Mouse (Mus musculus) MEL (cell line): ENCODE measurements around the gene Atf7. TPM values are rescaled to one million over a fixed set of nuclear protein-coding genes. Genes with fewer than 3 reads are reported as not detected.
"Not testable (repeated sequence)": the region's sequence is repeated elsewhere in the genome, so short reads cannot be mapped to it uniquely, and the experiment has no call there.

ENCODE experiments used
- DNase-seq: peaks from one replicate; pipeline ENCODE4 v3.0.0; 2011; ENCODE audit warnings: low read depth, low spot score
- H3K27ac ChIP-seq: 2 replicates; pipeline ENCODE4 v1.5.1; 2012; ENCODE audit warnings: low read depth, mild to moderate bottlenecking, control low read depth, low read length, moderate library complexity; ENCODE audit not compliant: control insufficient read depth
- H3K27me3 ChIP-seq, 2 experiments: fragments of 150-350 bp in 1 of 2; sonication (generic) in 1 of 2; 2 replicates each; pipeline ENCODE4 v1.6.1; 2012; ENCODE audit warnings: low read length in 2 of 2, mild to moderate bottlenecking in 2 of 2, improper control_type of control experiment in 1 of 2, moderate library complexity in 1 of 2; ENCODE audit not compliant: insufficient read depth in 2 of 2, control insufficient read depth in 1 of 2
- H3K36me3 ChIP-seq, 2 experiments: 2 replicates each; pipeline ENCODE4 v1.6.1; 2012 to 2014; ENCODE audit warnings: low read length in 2 of 2, improper control_type of control experiment in 1 of 2, inconsistent platforms in 1 of 2, mild to moderate bottlenecking in 1 of 2; ENCODE audit not compliant: insufficient read depth in 2 of 2, control insufficient read depth in 1 of 2
- H3K4me1 ChIP-seq, 2 experiments: fragments of 150-350 bp in 1 of 2; sonication (generic) in 1 of 2; 2 replicates each; pipeline ENCODE4 v1.6.1; 2012; ENCODE audit warnings: low read length in 2 of 2, improper control_type of control experiment in 1 of 2, mild to moderate bottlenecking in 1 of 2; ENCODE audit not compliant: insufficient read depth in 2 of 2, control insufficient read depth in 1 of 2
- H3K4me3 ChIP-seq, 2 experiments: fragments of 150-350 bp in 1 of 2; sonication (generic) in 1 of 2; 2 replicates each; pipeline ENCODE4 v1.5.1; 2012; ENCODE audit warnings: low read depth in 2 of 2, low read length in 2 of 2, mild to moderate bottlenecking in 2 of 2, moderate library complexity in 2 of 2, control low read depth in 1 of 2, improper control_type of control experiment in 1 of 2; ENCODE audit not compliant: control insufficient read depth in 1 of 2, insufficient read depth in 1 of 2
- H3K79me2 ChIP-seq: 2 replicates; pipeline ENCODE4 v1.6.1; 2012; ENCODE audit warnings: mild to moderate bottlenecking, low read length, moderate library complexity; ENCODE audit not compliant: control insufficient read depth, poor library complexity, insufficient read depth
- H3K9ac ChIP-seq: 2 replicates; pipeline ENCODE4 v1.6.1; 2012; ENCODE audit warnings: low read depth, mild to moderate bottlenecking, control low read depth, low read length, moderate library complexity; ENCODE audit not compliant: control insufficient read depth, poor library complexity, severe bottlenecking
- H3K9me3 ChIP-seq: fragments of 150-350 bp; sonication (generic); replicated peaks from 2 replicates; pipeline ENCODE4 v1.6.1; 2012; ENCODE audit warnings: mild to moderate bottlenecking, low read length, improper control_type of control experiment, moderate library complexity; ENCODE audit not compliant: insufficient read depth
- CTCF ChIP-seq, 3 experiments: IDR thresholded peaks in 2 of 3; conservative IDR thresholded peaks in 1 of 3; 2 replicates each; pipeline ENCODE4 v1.5.1; 2011 to 2012; ENCODE audit warnings: low read length in 3 of 3, low read depth in 2 of 3, mild to moderate bottlenecking in 2 of 3, improper control_type of control experiment in 1 of 3, inconsistent platforms in 1 of 3, mixed read lengths in 1 of 3, moderate library complexity in 1 of 3; ENCODE audit not compliant: control insufficient read depth in 1 of 3, insufficient read depth in 1 of 3, poor library complexity in 1 of 3, severe bottlenecking in 1 of 3
- E2F4 ChIP-seq: IDR thresholded peaks from 2 replicates; pipeline ENCODE4 v1.6.1; 2011; ENCODE audit warnings: low read depth, low read length, improper control_type of control experiment, borderline replicate concordance
- ELF1 ChIP-seq: IDR thresholded peaks from 2 replicates; pipeline ENCODE4 v1.6.1; 2014; ENCODE audit warnings: low read depth, mild to moderate bottlenecking, inconsistent platforms, low read length, improper control_type of control experiment, moderate library complexity
- ETS1 ChIP-seq: IDR thresholded peaks from 2 replicates; pipeline ENCODE4 v1.6.1; 2012; ENCODE audit warnings: low read depth, mild to moderate bottlenecking, inconsistent platforms, low read length, improper control_type of control experiment, moderate library complexity
- GABPA ChIP-seq: IDR thresholded peaks from 2 replicates; pipeline ENCODE4 v1.6.1; 2012; ENCODE audit warnings: low read depth, mild to moderate bottlenecking, inconsistent platforms, low read length, improper control_type of control experiment, moderate library complexity
- MEF2A ChIP-seq: IDR thresholded peaks from 2 replicates; pipeline ENCODE4 v1.6.1; 2014; ENCODE audit warnings: low read depth, mild to moderate bottlenecking, inconsistent platforms, low read length, improper control_type of control experiment; ENCODE audit not compliant: poor library complexity, insufficient replicate concordance, severe bottlenecking; ENCODE audit errors: extremely low read depth
- MYB ChIP-seq: IDR thresholded peaks from 2 replicates; pipeline ENCODE4 v1.6.1; 2011; ENCODE audit warnings: mild to moderate bottlenecking, low read depth, low read length, improper control_type of control experiment
- RAD21 ChIP-seq: IDR thresholded peaks from 2 replicates; pipeline ENCODE4 v1.6.1; 2011; ENCODE audit warnings: mild to moderate bottlenecking, low read depth, low read length, improper control_type of control experiment
- SMC3 ChIP-seq: IDR thresholded peaks from 2 replicates; pipeline ENCODE4 v1.6.1; 2011; ENCODE audit warnings: low read depth, low read length, improper control_type of control experiment
- USF1 ChIP-seq: IDR thresholded peaks from 2 replicates; pipeline ENCODE4 v1.6.1; 2014; ENCODE audit warnings: low read depth, mild to moderate bottlenecking, inconsistent platforms, low read length, improper control_type of control experiment, moderate library complexity
- polyA plus RNA-seq, 2 experiments: library from polyadenylated mRNA; stranded (reverse) in 1 of 2; unstranded in 1 of 2; fragments of >175 nt in 1 of 2; fragments of >200 nt in 1 of 2; gene quantifications; 2 replicates each; pipeline versions ENCODE4 v1.2.1 to v1.2.4; 2012; ENCODE audit warnings: low replicate concordance in 2 of 2, low read depth in 1 of 2; ENCODE audit not compliant: insufficient read length in 2 of 2, insufficient read depth in 1 of 2, missing spikeins in 1 of 2
- total RNA-seq: library from RNA; depleted of rRNA; stranded (reverse); fragments of 300-350 nt; gene quantifications from 2 replicates; pipeline ENCODE4 v1.2.3, GENCODE M21; 2012

Atf7 gene
- total and polyA plus RNA-seq, 3 experiments = 12.8 to 49.6 TPM; not detected in 1

- Histone ChIP-seq H3K36me3 (peaks cover 22 to 32% of the 10 kb centered on the region in 2 experiments), H3K9ac (no peak overlapping the region), H3K4me3 (no peak overlapping the region), H3K79me2 (peaks cover 15% of the 10 kb centered on the region), H3K27ac (no peak overlapping the region), H3K9me3 (no peaks in the 10 kb centered on the region), H3K27me3 (no peaks in the 10 kb centered on the region), H3K4me1 (peaks cover 4 to 10% of the 10 kb centered on the region in 2 experiments)
- TF ChIP-seq CTCF (IDR thresholded peaks at IDR 0.05 in 2 of 3, conservative IDR thresholded peaks at IDR 0.05 in 1 of 3; ENCODE audit: control insufficient read depth in 1 of 3, insufficient read depth in 1 of 3, low read depth in 2 of 3, low read length in 3 of 3, poor library complexity in 1 of 3, severe bottlenecking in 1 of 3) (peak; percentile 74 to 98 (median 79)), USF1 (no peak), SMC3 (peak; percentile 45), RAD21 (peak; percentile 37)
- DNase-seq = peak; percentile 86
These were observed 40.2 kb upstream of the Atf7 start for GRCm38 (mm10) chr15:102665494-102665893.

DNA sequence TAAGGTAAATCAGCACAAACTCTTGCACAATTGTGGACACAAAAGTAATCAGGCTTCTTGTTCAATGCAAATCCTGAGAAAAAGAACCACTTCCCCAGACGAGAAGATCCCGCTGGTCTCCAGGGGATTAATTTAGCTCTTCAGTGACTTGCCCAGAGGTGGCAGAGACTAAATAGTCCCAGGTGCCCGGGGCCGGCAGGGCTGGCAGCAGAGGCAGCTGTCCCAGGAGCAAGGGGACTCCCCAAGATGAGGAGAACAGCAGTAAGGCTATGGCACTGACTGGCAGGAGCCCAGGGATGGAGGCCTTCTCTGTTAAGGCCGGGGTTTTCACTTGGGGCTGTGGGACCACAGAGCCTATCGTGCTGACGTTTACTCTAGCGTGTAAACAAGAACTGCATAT, 38.6 kb upstream of the Atf7 start:
- H3K27ac ChIP-seq = no peak overlapping the region
- peaks cover 8 to 28% of the 10 kb centered on the region in 2 experiments for H3K36me3 ChIP-seq
- no peaks in the 10 kb centered on the region for H3K27me3 ChIP-seq
- H3K79me2 ChIP-seq = peaks cover 4% of the 10 kb centered on the region; the same call in 1 of the 2 replicates
- H3K4me1 ChIP-seq = no peaks in the 10 kb centered on the region
- no peaks in the 10 kb centered on the region for H3K9me3 ChIP-seq
- H3K4me3 ChIP-seq = no peak overlapping the region
- DNase-seq = no peak
- TF ChIP-seq ELF1 (no peak), MEF2A (no peak), E2F4 (no peak), ETS1 (no peak), GABPA (no peak), MYB (no peak)
- H3K9ac ChIP-seq = no peak overlapping the region

DNA sequence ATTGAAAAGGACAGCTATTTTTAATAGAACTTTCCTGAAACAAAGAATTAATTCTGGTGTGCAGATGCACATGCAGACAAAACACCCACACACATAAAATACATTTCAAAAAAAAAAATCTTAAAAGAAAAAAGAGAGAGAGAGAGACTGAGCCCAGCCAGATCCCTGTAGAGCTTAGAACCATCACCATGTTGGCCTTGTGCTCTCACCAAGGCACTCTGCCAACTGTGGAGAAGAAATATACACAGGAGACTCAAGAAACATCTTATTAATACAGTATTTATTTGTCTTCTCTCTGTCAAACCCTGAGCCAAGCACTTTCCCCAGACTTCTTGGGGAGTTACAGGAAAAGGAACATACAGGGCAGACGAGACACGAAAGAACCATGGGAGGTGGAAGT, 37.3 kb upstream of the Atf7 start:
- H3K36me3 ChIP-seq = peaks cover under 1 to 25% of the 10 kb centered on the region in 2 experiments; a peak in 3 of 4 replicates
- H3K9me3 ChIP-seq, H3K27me3 ChIP-seq, H3K9ac ChIP-seq, DNase-seq, H3K4me3 ChIP-seq, H3K79me2 ChIP-seq, H3K27ac ChIP-seq, H3K4me1 ChIP-seq: not testable (repeated sequence)
